Mouse (Mus musculus) olfactory bulb, adult 2 months (tissue): ENCODE data around the gene Gm1604a.
"Not testable (repeated sequence)": the region's sequence is repeated elsewhere in the genome, so short reads cannot be mapped to it uniquely, and the experiment has no call there.

ENCODE experiments used
- CTCF ChIP-seq: fragments of 200-500 bp; IDR thresholded peaks from 2 replicates; pipeline ENCODE4 v1.5.1; 2012; ENCODE audit warnings: low read depth, mild to moderate bottlenecking, low read length, moderate library complexity; ENCODE audit not compliant: insufficient read depth
- POLR2A ChIP-seq: fragments of 200-500 bp; IDR thresholded peaks from 2 replicates; pipeline ENCODE4 v1.6.1; 2012; ENCODE audit warnings: mild to moderate bottlenecking, low read depth, low read length, moderate library complexity; ENCODE audit not compliant: insufficient read depth

DNA sequence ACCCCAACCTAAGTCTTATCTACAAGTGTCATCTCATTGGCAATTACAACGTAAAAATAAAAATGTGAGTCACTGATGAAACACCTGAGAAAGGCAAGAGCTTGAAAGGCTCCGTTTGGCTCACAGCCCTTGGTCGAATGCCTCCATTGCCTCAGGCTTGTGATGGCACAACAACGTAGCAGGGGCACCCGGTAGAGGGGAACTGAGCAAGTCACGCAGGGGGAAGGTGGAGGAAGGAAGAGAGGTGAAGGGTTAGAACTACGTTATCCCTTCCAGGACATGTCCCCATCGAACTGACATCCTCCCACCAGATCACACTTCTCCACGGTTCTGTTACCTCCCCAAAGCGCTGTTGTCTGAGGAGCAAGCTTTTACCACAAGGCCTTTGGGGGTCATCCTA is 101.1 kb downstream of the Gm1604a start:
- not testable (repeated sequence) for TF ChIP-seq POLR2A, CTCF
